Mouse (Mus musculus): ENCODE measurements around the gene Eid2. TPM values are rescaled to one million over a fixed set of nuclear protein-coding genes. Genes with fewer than 3 reads are reported as not detected.

Gene Eid2
- polyA plus RNA-seq, 1 experiment from 2014 or later: 2.4 TPM

DNA sequence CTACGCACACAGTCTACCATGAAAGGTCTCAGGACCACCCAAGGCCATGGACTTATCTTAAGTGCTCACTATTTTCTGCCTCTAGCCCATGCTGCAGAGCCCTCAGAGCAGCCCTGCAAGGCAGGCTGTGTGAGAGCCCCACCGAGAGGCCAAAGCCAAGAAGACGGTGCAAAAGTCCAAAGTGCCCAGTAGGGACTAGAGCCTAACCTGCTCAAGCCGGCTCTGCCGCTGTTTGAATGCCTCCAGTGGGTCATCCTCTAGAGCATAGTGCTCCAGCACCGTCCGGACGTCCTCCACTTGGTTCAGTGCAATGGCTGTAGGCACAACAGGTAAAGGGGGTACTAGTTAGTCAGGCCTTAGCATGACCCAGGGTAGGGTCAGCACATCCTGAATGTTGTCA lies 38.5 kb downstream of the Eid2 start:
- H3K4me2 ChIP-seq (replicated peaks; ENCODE audit: low read depth, low read length): no peak overlapping the region
- no peak overlapping the region for H3K27ac ChIP-seq (ENCODE audit: low read depth, low read length)
- 93% methylated on average over 8 of the region's 8 CpGs for WGBS
- H3K4me1 ChIP-seq (ENCODE audit: control insufficient read depth, insufficient read depth, low read length): peaks cover 6% of the 10 kb centered on the region
- ATAC-seq (ENCODE audit: low FRiP score, low TSS enrichment): no peak
- peaks cover 55% of the 10 kb centered on the region for H3K36me3 ChIP-seq (ENCODE audit: control insufficient read depth, insufficient read depth, low read length)
- H3K9me3 ChIP-seq (ENCODE audit: control insufficient read depth, low read length): no peaks in the 10 kb centered on the region
- H3K27me3 ChIP-seq (ENCODE audit: control insufficient read depth, insufficient read depth, low read length): peaks cover 10% of the 10 kb centered on the region
- H3K9ac ChIP-seq (ENCODE audit: low read depth, low read length): no peak overlapping the region
- no peak overlapping the region for H3K4me3 ChIP-seq (ENCODE audit: low read length)

DNA sequence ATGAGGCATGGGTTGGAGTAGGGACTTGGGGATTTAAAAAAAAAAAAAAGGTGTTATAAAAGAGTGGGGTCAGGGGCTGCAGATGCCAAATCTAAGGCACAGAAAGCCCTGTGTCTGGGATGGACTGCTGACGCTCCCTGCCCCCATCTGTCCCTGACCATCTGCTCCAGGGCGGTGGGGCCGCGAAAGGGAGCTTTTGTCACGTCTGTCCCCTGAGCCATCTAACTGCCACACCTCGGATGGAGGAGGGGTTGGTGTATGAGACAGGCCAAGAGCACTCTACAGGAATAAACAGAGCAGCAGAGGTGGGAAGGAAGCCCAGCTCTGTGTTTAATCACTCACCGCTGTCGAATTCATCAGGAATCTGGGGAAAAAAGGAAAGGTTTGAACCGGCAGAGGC lies 42.1 kb downstream of the Eid2 start:
- Histone ChIP-seq H3K27me3 (ENCODE audit: control insufficient read depth, insufficient read depth, low read length) (no peaks in the 10 kb centered on the region), H3K27ac (ENCODE audit: low read depth, low read length) (no peak overlapping the region), H3K4me2 (replicated peaks; ENCODE audit: low read depth, low read length) (no peak overlapping the region), H3K4me1 (ENCODE audit: control insufficient read depth, insufficient read depth, low read length) (peaks cover 6% of the 10 kb centered on the region), H3K4me3 (ENCODE audit: low read length) (no peak overlapping the region), H3K9ac (ENCODE audit: low read depth, low read length) (no peak overlapping the region), H3K9me3 (ENCODE audit: control insufficient read depth, low read length) (no peaks in the 10 kb centered on the region), H3K36me3 (ENCODE audit: control insufficient read depth, insufficient read depth, low read length) (peaks cover 63% of the 10 kb centered on the region)
- ATAC-seq (ENCODE audit: low FRiP score, low TSS enrichment): no peak
- WGBS: 24% methylated on average over 9 of the region's 9 CpGs

DNA sequence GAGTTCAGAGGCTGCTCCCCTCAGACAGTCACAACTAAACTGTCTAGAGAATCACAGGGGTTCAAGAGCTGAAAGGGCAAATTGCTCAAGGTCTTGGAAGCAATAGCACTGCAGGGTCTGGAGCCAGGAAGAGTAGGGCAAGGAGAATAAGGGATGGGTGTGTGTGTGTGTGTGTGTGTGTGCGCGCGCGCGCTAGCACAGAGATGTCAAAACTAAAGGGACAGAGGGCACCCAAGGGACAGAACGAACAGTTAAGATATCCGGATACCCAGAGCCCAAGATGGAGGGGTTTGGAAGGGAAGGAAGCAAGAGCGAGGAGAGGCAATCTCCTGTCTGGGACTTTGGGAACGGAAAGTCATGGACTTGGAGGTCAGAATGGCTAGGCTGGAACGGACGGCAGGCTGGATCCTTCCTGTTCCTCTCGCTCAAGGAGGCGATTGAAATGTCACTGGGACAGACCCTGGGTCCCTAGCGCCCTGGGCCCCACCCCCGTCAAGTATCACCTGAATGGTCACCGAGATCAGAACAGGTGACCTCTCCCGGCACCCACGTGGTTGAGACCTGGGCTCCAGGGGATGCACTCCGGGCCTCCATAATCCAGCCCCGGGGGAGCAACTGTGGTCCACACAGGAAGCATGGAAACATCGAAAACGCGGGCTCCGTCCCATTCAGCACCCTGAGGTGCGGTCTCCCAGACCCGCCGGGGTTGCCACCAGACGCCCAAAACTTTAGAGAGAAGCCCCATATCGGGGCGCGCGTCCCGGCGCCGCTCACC lies 43.7 kb downstream of the Eid2 start:
- 6% methylated on average over 35 of the region's 35 CpGs for WGBS
- no peak overlapping the region for H3K27ac ChIP-seq (ENCODE audit: low read depth, low read length)
- no peaks in the 10 kb centered on the region for H3K9me3 ChIP-seq (ENCODE audit: control insufficient read depth, low read length)
- peaks cover 63% of the 10 kb centered on the region for H3K36me3 ChIP-seq (ENCODE audit: control insufficient read depth, insufficient read depth, low read length)
- H3K9ac ChIP-seq (ENCODE audit: low read depth, low read length): peak overlapping the region; percentile 90
- ATAC-seq (ENCODE audit: low FRiP score, low TSS enrichment): peak; percentile 41
- peak overlapping the region; percentile 85 for H3K4me2 ChIP-seq (replicated peaks; ENCODE audit: low read depth, low read length)
- peaks cover 6% of the 10 kb centered on the region for H3K4me1 ChIP-seq (ENCODE audit: control insufficient read depth, insufficient read depth, low read length)
- H3K4me3 ChIP-seq (ENCODE audit: low read length): peak overlapping the region; percentile 88
- H3K27me3 ChIP-seq (ENCODE audit: control insufficient read depth, insufficient read depth, low read length): no peaks in the 10 kb centered on the region

DNA sequence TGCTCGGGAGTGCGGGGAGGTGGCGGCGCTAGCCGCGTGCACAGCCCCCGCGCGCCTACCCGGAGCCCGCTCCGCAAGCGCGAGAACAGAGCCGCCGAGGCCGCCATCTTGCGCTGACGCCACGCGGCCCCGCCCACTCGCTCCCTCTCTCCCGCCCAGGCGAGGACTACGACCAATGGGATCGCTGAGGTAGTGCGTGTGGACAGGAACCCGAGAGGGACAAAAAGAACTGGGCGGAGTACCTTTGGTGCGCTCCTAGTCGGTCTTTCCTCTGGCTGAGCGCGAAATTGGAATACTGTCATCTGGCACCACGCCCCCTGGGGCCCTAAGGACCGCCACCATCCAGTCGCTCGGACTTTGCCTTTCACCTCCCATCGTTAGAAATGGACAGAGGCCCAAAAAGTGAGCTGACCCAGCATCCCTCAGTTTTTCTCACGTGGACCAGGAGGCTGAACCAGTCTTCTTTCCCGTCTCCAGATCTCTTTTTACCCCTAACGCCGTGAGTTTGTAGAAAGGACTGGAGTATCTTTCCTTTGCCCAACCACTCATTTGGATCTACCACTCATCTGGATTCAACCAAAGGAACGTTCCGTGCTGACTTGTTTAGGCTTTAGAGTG lies 44.4 kb downstream of the Eid2 start, which contains the start of gene Timm50:
Timm50 (minus strand) TSS at position 147 of the 618 bp plus-strand sequence.
- Histone ChIP-seq H3K36me3 (ENCODE audit: control insufficient read depth, insufficient read depth, low read length) (peaks cover 63% of the 10 kb centered on the region), H3K4me1 (ENCODE audit: control insufficient read depth, insufficient read depth, low read length) (peaks cover 6% of the 10 kb centered on the region), H3K27ac (ENCODE audit: low read depth, low read length) (no peak within 1 kb of the TSS), H3K4me2 (replicated peaks; ENCODE audit: low read depth, low read length) (peak within 1 kb of the TSS; percentile 85), H3K27me3 (ENCODE audit: control insufficient read depth, insufficient read depth, low read length) (no peaks in the 10 kb centered on the region), H3K4me3 (ENCODE audit: low read length) (peak within 1 kb of the TSS; percentile 88), H3K9ac (ENCODE audit: low read depth, low read length) (peak within 1 kb of the TSS; percentile 90), H3K9me3 (ENCODE audit: control insufficient read depth, low read length) (no peaks in the 10 kb centered on the region)
- peak; percentile 98 for ATAC-seq (ENCODE audit: low FRiP score, low TSS enrichment)
- under 1% methylated on average over 44 of the region's 45 CpGs for WGBS

DNA sequence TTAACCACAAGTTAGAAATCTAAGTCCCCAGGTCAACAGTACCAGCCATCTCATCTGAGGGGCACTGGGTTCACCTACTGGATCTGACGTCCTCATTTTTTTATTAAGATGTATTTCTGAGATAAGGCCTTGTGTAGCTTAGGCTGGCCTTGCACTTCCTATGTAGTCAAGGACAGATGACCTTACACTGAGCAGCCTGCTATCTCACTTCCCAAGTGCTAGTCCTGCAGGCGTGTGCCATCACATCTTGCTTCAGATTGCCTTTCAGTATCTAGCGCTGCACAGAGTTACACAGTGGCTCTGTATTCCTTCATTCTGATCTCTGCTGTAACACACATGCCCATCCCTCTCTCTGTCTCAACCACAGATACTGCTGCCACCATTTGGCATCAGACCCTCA lies 50.4 kb downstream of the Eid2 start:
- Histone ChIP-seq H3K9me3 (ENCODE audit: control insufficient read depth, low read length) (no peaks in the 10 kb centered on the region), H3K27me3 (ENCODE audit: control insufficient read depth, insufficient read depth, low read length) (no peaks in the 10 kb centered on the region), H3K4me3 (ENCODE audit: low read length) (no peak overlapping the region), H3K27ac (ENCODE audit: low read depth, low read length) (no peak overlapping the region), H3K4me2 (replicated peaks; ENCODE audit: low read depth, low read length) (no peak overlapping the region), H3K36me3 (ENCODE audit: control insufficient read depth, insufficient read depth, low read length) (peaks cover 90% of the 10 kb centered on the region), H3K9ac (ENCODE audit: low read depth, low read length) (no peak overlapping the region), H3K4me1 (ENCODE audit: control insufficient read depth, insufficient read depth, low read length) (no peaks in the 10 kb centered on the region)
- WGBS: 88% methylated on average over 3 of the region's 3 CpGs
- ATAC-seq (ENCODE audit: low FRiP score, low TSS enrichment): no peak

DNA sequence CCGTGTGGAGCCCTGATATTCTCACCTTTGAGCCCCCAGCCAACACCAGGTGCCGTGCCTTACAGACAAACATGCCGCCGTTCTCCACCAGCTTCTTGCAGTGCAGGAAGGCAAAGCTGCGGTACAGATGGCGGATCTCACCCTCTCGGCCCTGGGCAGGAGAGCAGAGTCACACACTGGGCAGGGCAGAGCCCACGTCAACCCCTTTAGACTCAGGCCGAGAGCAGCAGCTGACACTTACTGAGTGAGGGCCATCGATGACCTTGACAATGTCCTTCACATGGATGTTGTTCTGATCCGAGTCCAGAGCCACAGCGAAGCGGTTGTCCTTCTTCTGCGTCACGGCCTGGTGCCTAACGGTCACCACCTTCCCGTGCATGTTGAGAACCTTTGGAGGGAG lies 51.0 kb downstream of the Eid2 start:
- no peaks in the 10 kb centered on the region for H3K9me3 ChIP-seq (ENCODE audit: control insufficient read depth, low read length)
- no peak overlapping the region for H3K4me3 ChIP-seq (ENCODE audit: low read length)
- H3K4me1 ChIP-seq (ENCODE audit: control insufficient read depth, insufficient read depth, low read length): no peaks in the 10 kb centered on the region
- H3K9ac ChIP-seq (ENCODE audit: low read depth, low read length): no peak overlapping the region
- no peaks in the 10 kb centered on the region for H3K27me3 ChIP-seq (ENCODE audit: control insufficient read depth, insufficient read depth, low read length)
- H3K27ac ChIP-seq (ENCODE audit: low read depth, low read length): no peak overlapping the region
- peaks cover 97% of the 10 kb centered on the region for H3K36me3 ChIP-seq (ENCODE audit: control insufficient read depth, insufficient read depth, low read length)
- no peak overlapping the region for H3K4me2 ChIP-seq (replicated peaks; ENCODE audit: low read depth, low read length)
- ATAC-seq (ENCODE audit: low FRiP score, low TSS enrichment): no peak
- WGBS: 93% methylated on average over 17 of the region's 17 CpGs

Other genes starting within 250 kb of the Eid2 start
- 301 and 321 TPM in 2 replicates for gene Psmc4, start 217.8 kb upstream of the Eid2 start, polyA plus RNA-seq (2014; fragmentation: Nextera tagmentation; extraction: Ambion mirVana)
- 0.19 and 0.49 TPM in 2 replicates for gene Fcgbp, start 196.6 kb upstream of the Eid2 start, polyA plus RNA-seq (2014; fragmentation: Nextera tagmentation; extraction: Ambion mirVana)
- gene 9530053A07Rik, start 138.4 kb upstream of the Eid2 start, polyA plus RNA-seq (2014; fragmentation: Nextera tagmentation; extraction: Ambion mirVana): not detected in 2 replicates
- gene Fbl, start 98.2 kb upstream of the Eid2 start, polyA plus RNA-seq (2014; fragmentation: Nextera tagmentation; extraction: Ambion mirVana): 57.0 and 85.8 TPM in 2 replicates
- 19.4 and 19.8 TPM in 2 replicates for gene Dyrk1b, start 88.4 kb upstream of the Eid2 start, polyA plus RNA-seq (2014; fragmentation: Nextera tagmentation; extraction: Ambion mirVana)
- gene Eid2b, start 9.9 kb downstream of the Eid2 start, polyA plus RNA-seq (2014; fragmentation: Nextera tagmentation; extraction: Ambion mirVana): 10.0 and 12.1 TPM in 2 replicates
- 0.26 TPM in 1 of 2 replicates, not detected in the other for gene Selenov, start 23.3 kb downstream of the Eid2 start, polyA plus RNA-seq (2014; fragmentation: Nextera tagmentation; extraction: Ambion mirVana)
- 0.51 and 0.93 TPM in 2 replicates for gene Dll3, start 34.4 kb downstream of the Eid2 start, polyA plus RNA-seq (2014; fragmentation: Nextera tagmentation; extraction: Ambion mirVana)
- 165 and 191 TPM in 2 replicates for gene Timm50, start 44.2 kb downstream of the Eid2 start, polyA plus RNA-seq (2014; fragmentation: Nextera tagmentation; extraction: Ambion mirVana)
- 46.6 and 84.5 TPM in 2 replicates for gene Supt5, start 70.9 kb downstream of the Eid2 start, polyA plus RNA-seq (2014; fragmentation: Nextera tagmentation; extraction: Ambion mirVana)
- 1,287 and 1,567 TPM in 2 replicates for gene Rps16, start 82.8 kb downstream of the Eid2 start, polyA plus RNA-seq (2014; fragmentation: Nextera tagmentation; extraction: Ambion mirVana)
- 52.4 and 70.8 TPM in 2 replicates for gene Plekhg2, start 104.7 kb downstream of the Eid2 start, polyA plus RNA-seq (2014; fragmentation: Nextera tagmentation; extraction: Ambion mirVana)
- gene Zfp36, start 112.4 kb downstream of the Eid2 start, polyA plus RNA-seq (2014; fragmentation: Nextera tagmentation; extraction: Ambion mirVana): 8.3 and 10.7 TPM in 2 replicates
- 54.5 and 68.8 TPM in 2 replicates for gene Med29, start 124.8 kb downstream of the Eid2 start, polyA plus RNA-seq (2014; fragmentation: Nextera tagmentation; extraction: Ambion mirVana)
- gene Paf1, start 125.1 kb downstream of the Eid2 start, polyA plus RNA-seq (2014; fragmentation: Nextera tagmentation; extraction: Ambion mirVana): 68.4 and 82.1 TPM in 2 replicates
- gene Gmfg, start 169.6 kb downstream of the Eid2 start, polyA plus RNA-seq (2014; fragmentation: Nextera tagmentation; extraction: Ambion mirVana): 11.8 and 17.9 TPM in 2 replicates
- gene Lrfn1, start 184.1 kb downstream of the Eid2 start, polyA plus RNA-seq (2014; fragmentation: Nextera tagmentation; extraction: Ambion mirVana): 3.2 and 4.9 TPM in 2 replicates
- gene Ifnl2, start 242.6 kb downstream of the Eid2 start, polyA plus RNA-seq (2014; fragmentation: Nextera tagmentation; extraction: Ambion mirVana): not detected in 2 replicates